Mouse (Mus musculus): ENCODE data around the gene Zfp618.

GRCm38 (mm10) chr4:63068499-63069175, 103.3 kb downstream of the Zfp618 start:
- no peak for TF ChIP-seq CTCF (IDR thresholded peaks at IDR 0.05; ENCODE audit: insufficient read depth, low read depth, low read length)
- no peak for TF ChIP-seq POLR2A (IDR thresholded peaks at IDR 0.05; ENCODE audit: insufficient read depth, low read depth, low read length)
